Mouse (Mus musculus): Measurements from ENCODE around the gene Coro1b. TPM values are rescaled to one million over a fixed set of nuclear protein-coding genes. Genes with fewer than 3 reads are reported as not detected.

Gene Coro1b
- total and polyA plus RNA-seq, 3 experiments, result 179 to 265 (median 194) TPM

- Histone ChIP-seq H3K9me3 (replicated peaks; ENCODE audit: low read length) (no peaks in the 10 kb centered on the region), H3K27me3 (replicated peaks) (no peaks in the 10 kb centered on the region), H3K4me2 (ENCODE audit: insufficient read depth, low read depth, poor library complexity, severe bottlenecking) (no peak overlapping the region), H3K4me3 (replicated peaks in 1 of 3; ENCODE audit: low read depth in 2 of 3, low read length in 2 of 3, poor library complexity in 1 of 3) (no peak overlapping the region), H3K27ac (ENCODE audit: insufficient read depth, low read depth) (no peak overlapping the region), H3K4me1 (ENCODE audit: control insufficient read depth in 1 of 2, insufficient read depth in 2 of 2) (peaks cover 20 to 73% of the 10 kb centered on the region in 2 experiments), H3K9ac (ENCODE audit: insufficient read depth, low read depth) (no peak overlapping the region), H3K36me3 (replicated peaks in 1 of 2; ENCODE audit: control insufficient read depth in 1 of 2, insufficient read depth in 1 of 2, low read length in 1 of 2) (peaks cover 37 to 57% of the 10 kb centered on the region in 2 experiments), H3K79me2 (replicated peaks; ENCODE audit: control insufficient read depth, extremely low read depth, insufficient read depth, poor library complexity, severe bottlenecking) (0 out of 2 replicates have a peak, but pooled peaks cover 2% of the 10 kb centered on the region)
- dilution Hi-C loops (cut with MboI; ENCODE audit: extremely low pct_ligation_motif_present, extremely low pct_unique_long_range_greater_than_20kb, low sequenced_read_pairs), result no loop called here
- TF ChIP-seq MAX (IDR thresholded peaks at IDR 0.05; ENCODE audit: low read length) (no peak), USF1 (IDR thresholded peaks at IDR 0.05; ENCODE audit: low read depth, low read length) (no peak), HCFC1 (IDR thresholded peaks at IDR 0.05; ENCODE audit: low read depth, low read length) (no peak), MXI1 (IDR thresholded peaks at IDR 0.05; ENCODE audit: low read depth, low read length) (no peak), JUN (IDR thresholded peaks at IDR 0.05; ENCODE audit: insufficient read depth, low read depth, low read length) (no peak), RAD21 (IDR thresholded peaks at IDR 0.05; ENCODE audit: low read depth, low read length) (no peak)
- in situ Hi-C loops (cut with MboI; ENCODE audit: low pct_ligation_motif_present, low pct_unique_long_range_greater_than_20kb, low sequenced_read_pairs), result no loop called here
- no peak for DNase-seq (ENCODE audit: extremely low read depth)
Observed at GRCm38 (mm10) chr19:4118350-4118749, 30.1 kb upstream of the Coro1b start.

DNA sequence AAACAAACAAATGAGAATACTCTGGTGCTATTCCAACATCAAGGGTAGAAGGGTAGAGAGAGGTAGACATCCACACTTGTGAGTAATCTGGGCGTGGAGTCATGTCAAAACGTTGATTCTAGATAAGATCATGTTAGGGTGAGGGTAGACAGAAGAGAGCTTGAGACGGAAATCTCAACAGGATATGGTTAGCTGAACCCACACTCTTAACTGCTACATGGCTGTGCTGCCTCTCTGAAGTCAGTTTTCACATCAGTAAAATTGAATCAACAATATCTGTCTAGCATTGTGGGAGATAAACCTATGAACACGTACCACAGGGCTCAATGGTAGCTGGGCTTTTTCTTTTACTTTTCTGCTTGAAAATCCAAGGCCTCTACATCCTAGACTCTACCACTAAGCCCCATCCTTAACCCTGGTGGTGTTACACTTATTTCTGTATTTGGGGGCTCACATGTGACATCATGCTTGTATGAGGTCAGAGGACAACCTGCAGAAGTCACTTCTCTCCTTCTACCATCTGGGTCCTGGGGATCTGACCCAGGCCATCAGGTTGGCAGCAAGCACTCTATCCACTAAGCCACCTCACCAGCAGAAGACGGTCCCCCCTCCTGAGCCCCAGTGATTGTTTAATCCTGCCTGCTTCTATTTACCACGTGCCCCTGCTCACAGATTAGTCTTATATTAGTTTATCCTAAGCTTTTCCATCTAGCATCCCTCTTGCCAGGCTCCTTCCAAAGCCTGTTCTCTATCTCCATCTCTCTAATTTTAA is 28.5 kb upstream of the Coro1b start:
- TF ChIP-seq USF1 (IDR thresholded peaks at IDR 0.05; ENCODE audit: low read depth, low read length), result no peak
- no peak for TF ChIP-seq MYC (IDR thresholded peaks at IDR 0.05; ENCODE audit: low read depth, low read length)
- TF ChIP-seq ZMIZ1 (IDR thresholded peaks at IDR 0.05; ENCODE audit: low read depth, low read length), result no peak
- no peak for TF ChIP-seq EP300 (IDR thresholded peaks at IDR 0.05; ENCODE audit: low read length)
- no peak for TF ChIP-seq NELFE (IDR thresholded peaks at IDR 0.05; ENCODE audit: low read depth, low read length)
- TF ChIP-seq E2F4 (IDR thresholded peaks at IDR 0.05; ENCODE audit: insufficient replicate concordance, low read depth, low read length), result no peak
- TF ChIP-seq RCOR1 (conservative IDR thresholded peaks at IDR 0.05; ENCODE audit: low read depth, low read length), result no peak
- no peak for DNase-seq (ENCODE audit: extremely low read depth)
- Histone ChIP-seq H3K4me3 (replicated peaks in 1 of 3; ENCODE audit: low read depth in 2 of 3, low read length in 2 of 3, poor library complexity in 1 of 3) (no peak overlapping the region), H3K9me3 (replicated peaks; ENCODE audit: low read length) (no peaks in the 10 kb centered on the region), H3K36me3 (replicated peaks in 1 of 2; ENCODE audit: control insufficient read depth in 1 of 2, insufficient read depth in 1 of 2, low read length in 1 of 2) (peaks cover 29 to 46% of the 10 kb centered on the region in 2 experiments), H3K79me2 (replicated peaks; ENCODE audit: control insufficient read depth, extremely low read depth, insufficient read depth, poor library complexity, severe bottlenecking) (0 out of 2 replicates have a peak, but pooled peaks cover 2% of the 10 kb centered on the region), H3K4me2 (ENCODE audit: insufficient read depth, low read depth, poor library complexity, severe bottlenecking) (no peak overlapping the region), H3K27ac (ENCODE audit: insufficient read depth, low read depth) (no peak overlapping the region), H3K9ac (ENCODE audit: insufficient read depth, low read depth) (no peak overlapping the region), H3K4me1 (ENCODE audit: control insufficient read depth in 1 of 2, insufficient read depth in 2 of 2) (peaks cover 17 to 72% of the 10 kb centered on the region in 2 experiments), H3K27me3 (replicated peaks) (no peaks in the 10 kb centered on the region)
- in situ Hi-C loops (cut with MboI; ENCODE audit: low pct_ligation_motif_present, low pct_unique_long_range_greater_than_20kb, low sequenced_read_pairs) (no loop called here), dilution Hi-C loops (cut with MboI; ENCODE audit: extremely low pct_ligation_motif_present, extremely low pct_unique_long_range_greater_than_20kb, low sequenced_read_pairs) (no loop called here)
